Comparison of ENCODE assay signal across 8 mouse cellular contexts in the genomic region with DNA sequence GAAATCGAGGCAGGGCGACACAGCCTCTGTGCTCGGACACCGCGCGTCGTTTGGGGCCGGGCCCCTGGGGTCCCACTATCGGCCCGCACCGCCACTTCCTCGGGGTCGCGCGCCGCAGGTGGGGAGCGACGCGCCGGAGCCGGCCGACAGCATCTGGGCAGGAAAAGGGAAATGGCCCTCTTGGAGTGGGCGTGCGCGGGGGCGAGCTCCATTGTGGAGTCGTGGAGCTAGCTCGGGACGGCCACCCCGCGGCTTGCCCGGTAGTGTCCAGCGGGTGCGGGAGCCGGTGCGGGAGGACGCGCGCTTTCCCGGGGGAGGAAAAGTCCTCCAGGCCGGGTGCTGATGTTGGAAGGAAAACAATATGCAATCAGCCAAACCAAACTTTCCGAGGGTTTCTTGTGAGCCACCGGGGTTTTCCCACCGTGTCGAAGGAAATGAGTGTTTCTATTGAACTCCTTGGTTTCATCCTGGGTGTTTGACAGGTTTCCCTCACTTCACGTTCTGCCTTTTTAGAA. TPM values are rescaled to one million over a fixed set of nuclear protein-coding genes. Genes with fewer than 3 reads are reported as not detected.
DNase-seq lines count a peak whose midpoint lies in the region; ATAC-seq and TF ChIP-seq lines count a peak whose summit lies in the region.

No protein-coding gene starts in this region.

- peak; percentile 79 for ATAC-seq in kidney, embryonic 15.5 days (replicated peaks; ENCODE audit: low FRiP score)
- ATAC-seq in liver, embryonic 16.5 days (ENCODE audit: low read depth), result peak; percentile 19
- peak; percentile 80 for ATAC-seq in neural tube, embryonic 14.5 days (ENCODE audit: low read depth)

- peak overlapping the region; percentile 76 for H3K4me2 ChIP-seq in kidney, embryonic 15.5 days
- H3K4me2 ChIP-seq in liver, embryonic 16.5 days (ENCODE audit: low read depth, low read length), result peak overlapping the region; percentile 97
- H3K4me2 ChIP-seq in neural tube, embryonic 14.5 days (ENCODE audit: low read depth, low read length), result peak overlapping the region; percentile 54

- no peaks in the 10 kb centered on the region for H3K9me3 ChIP-seq in kidney, embryonic 15.5 days (replicated peaks)
- H3K9me3 ChIP-seq in liver, embryonic 16.5 days (replicated peaks; ENCODE audit: control insufficient read depth, low read length), result no peaks in the 10 kb centered on the region
- no peaks in the 10 kb centered on the region for H3K9me3 ChIP-seq in neural tube, embryonic 14.5 days (ENCODE audit: control insufficient read depth, low read length)

- H3K27ac ChIP-seq in cortical plate, adult 2 months (ENCODE audit: insufficient read depth, low read length), result peak overlapping the region; percentile 82
- peak overlapping the region; percentile 92 for H3K27ac ChIP-seq in kidney, embryonic 15.5 days
- no peak overlapping the region for H3K27ac ChIP-seq in liver, embryonic 16.5 days (ENCODE audit: low read length)
- H3K27ac ChIP-seq in neural tube, embryonic 14.5 days (ENCODE audit: low read depth, low read length), result peak overlapping the region; percentile 90

- peak overlapping the region; percentile 75 for H3K4me3 ChIP-seq in cortical plate, adult 2 months (ENCODE audit: insufficient read depth, low read length)
- peak overlapping the region; percentile 99 for H3K4me3 ChIP-seq in kidney, embryonic 15.5 days (replicated peaks)
- peak overlapping the region; percentile 99 for H3K4me3 ChIP-seq in liver, embryonic 16.5 days (ENCODE audit: low read depth, low read length)
- peak overlapping the region; percentile 87 for H3K4me3 ChIP-seq in neural tube, embryonic 14.5 days (ENCODE audit: low read depth, low read length)

- peak overlapping the region; percentile 89 for H3K9ac ChIP-seq in kidney, embryonic 15.5 days
- H3K9ac ChIP-seq in liver, embryonic 16.5 days (ENCODE audit: low read depth, low read length), result peak overlapping the region; percentile 88
- peak overlapping the region; percentile 79 for H3K9ac ChIP-seq in neural tube, embryonic 14.5 days (replicated peaks; ENCODE audit: low read depth, low read length)

- TF ChIP-seq CTCF in cortical plate, adult 2 months (IDR thresholded peaks at IDR 0.05; ENCODE audit: extremely low read depth, insufficient read depth, low read length), result no peak

- no peaks in the 10 kb centered on the region for H3K27me3 ChIP-seq in kidney, embryonic 15.5 days
- H3K27me3 ChIP-seq in liver, embryonic 16.5 days (ENCODE audit: control insufficient read depth, insufficient read depth, low read depth, low read length), result no peaks in the 10 kb centered on the region
- H3K27me3 ChIP-seq in neural tube, embryonic 14.5 days (ENCODE audit: control insufficient read depth, insufficient read depth, low read length), result no peaks in the 10 kb centered on the region

- no peaks in the 10 kb centered on the region for H3K4me1 ChIP-seq in cortical plate, adult 2 months (ENCODE audit: control insufficient read depth, insufficient read depth, low read length)
- H3K4me1 ChIP-seq in kidney, embryonic 15.5 days, result peaks cover 17% of the 10 kb centered on the region
- H3K4me1 ChIP-seq in liver, embryonic 16.5 days (ENCODE audit: control insufficient read depth, low read depth, low read length), result peaks cover 5% of the 10 kb centered on the region
- H3K4me1 ChIP-seq in neural tube, embryonic 14.5 days (ENCODE audit: control insufficient read depth, insufficient read depth, low read length), result peaks cover 6% of the 10 kb centered on the region; the same call in 1 of the 2 replicates

- peak; percentile 51 for DNase-seq in 3T3-L1 (ENCODE audit: low read depth, low spot score)
- DNase-seq in MN1 (ENCODE audit: low spot score), result peak; percentile 69
- peak; percentile 49 to 52 for DNase-seq in heart, adult 9 months (ENCODE audit: low spot score in 2 of 2)
- DNase-seq in thymus, postnatal 25 days, result peak; percentile 70

- under 1% methylated on average over 46 of the region's 46 CpGs for WGBS in kidney, embryonic 15.5 days
- WGBS in liver, embryonic 16.5 days (ENCODE audit: insufficient replicate concordance), result under 1% methylated on average over 46 of the region's 46 CpGs
- WGBS in neural tube, embryonic 14.5 days, result 0% methylated on average over 45 of the region's 46 CpGs

- TF ChIP-seq POLR2A in cortical plate, adult 2 months (IDR thresholded peaks at IDR 0.05; ENCODE audit: extremely low read depth, insufficient read depth, low read length), result no peak

- H3K36me3 ChIP-seq in kidney, embryonic 15.5 days, result no peaks in the 10 kb centered on the region
- H3K36me3 ChIP-seq in liver, embryonic 16.5 days (ENCODE audit: control insufficient read depth, insufficient read depth), result no peaks in the 10 kb centered on the region
- H3K36me3 ChIP-seq in neural tube, embryonic 14.5 days (ENCODE audit: control insufficient read depth, insufficient read depth, low read length), result no peaks in the 10 kb centered on the region

RNA-seq across cellular contexts. Expression of a gene that starts 0.5 kb away (rescaled TPM):
- polyA plus RNA-seq in cortical plate, adult 2 months (2012; rRNA removed), result 108 and 113 TPM in 2 replicates
- 65.5 and 82.4 TPM in 2 replicates for polyA plus RNA-seq in kidney, embryonic 15.5 days (2015; fragmentation: Nextera tagmentation; extraction: Ambion mirVana)
- polyA plus RNA-seq in liver, embryonic 16.5 days (2015; fragmentation: Nextera tagmentation; extraction: Ambion mirVana), result 7.1 TPM in 2 replicates
- 116 and 121 TPM in 2 replicates for polyA plus RNA-seq in neural tube, embryonic 14.5 days (2014; fragmentation: Nextera tagmentation; extraction: Ambion mirVana)

RNA-seq across cellular contexts. Expression of a gene that starts 12.4 kb away (rescaled TPM):
- 4.8 and 5.2 TPM in 2 replicates for polyA plus RNA-seq in cortical plate, adult 2 months (2012; rRNA removed)
- 5.7 and 6.3 TPM in 2 replicates for polyA plus RNA-seq in kidney, embryonic 15.5 days (2015; fragmentation: Nextera tagmentation; extraction: Ambion mirVana)
- 0.56 and 1.1 TPM in 2 replicates for polyA plus RNA-seq in liver, embryonic 16.5 days (2015; fragmentation: Nextera tagmentation; extraction: Ambion mirVana)
- 1.0 and 1.3 TPM in 2 replicates for polyA plus RNA-seq in neural tube, embryonic 14.5 days (2014; fragmentation: Nextera tagmentation; extraction: Ambion mirVana)

RNA-seq across cellular contexts. Expression of a gene that starts 59.6 kb away (rescaled TPM):
- polyA plus RNA-seq in cortical plate, adult 2 months (2012; rRNA removed), result 53.3 and 53.6 TPM in 2 replicates
- 7.5 and 7.6 TPM in 2 replicates for polyA plus RNA-seq in kidney, embryonic 15.5 days (2015; fragmentation: Nextera tagmentation; extraction: Ambion mirVana)
- 1.3 and 1.6 TPM in 2 replicates for polyA plus RNA-seq in liver, embryonic 16.5 days (2015; fragmentation: Nextera tagmentation; extraction: Ambion mirVana)
- 6.5 and 7.2 TPM in 2 replicates for polyA plus RNA-seq in neural tube, embryonic 14.5 days (2014; fragmentation: Nextera tagmentation; extraction: Ambion mirVana)

Comparison
In these comparisons a context has a peak if more than half of its experiments do, and no peak if none do; other contexts are left out.
1. ATAC-seq: peak in every context shown above with its lines; median percentile 80 in neural tube, embryonic 14.5 days; 79 in kidney, embryonic 15.5 days; 19 in liver, embryonic 16.5 days.